Mouse (Mus musculus) MEL (cell line): ENCODE results near the gene Mboat1. TPM values are rescaled to one million over a fixed set of nuclear protein-coding genes. Genes with fewer than 3 reads are reported as not detected.

Experiments
- DNase-seq: peaks from one replicate; pipeline ENCODE4 v3.0.0; 2011; ENCODE audit warnings: low read depth, low spot score
- H3K27ac ChIP-seq: 2 replicates; pipeline ENCODE4 v1.5.1; 2012; ENCODE audit warnings: low read depth, mild to moderate bottlenecking, control low read depth, low read length, moderate library complexity; ENCODE audit not compliant: control insufficient read depth
- H3K27me3 ChIP-seq, 2 experiments: fragments of 150-350 bp in 1 of 2; sonication (generic) in 1 of 2; 2 replicates each; pipeline ENCODE4 v1.6.1; 2012; ENCODE audit warnings: low read length in 2 of 2, mild to moderate bottlenecking in 2 of 2, improper control_type of control experiment in 1 of 2, moderate library complexity in 1 of 2; ENCODE audit not compliant: insufficient read depth in 2 of 2, control insufficient read depth in 1 of 2
- H3K36me3 ChIP-seq, 2 experiments: 2 replicates each; pipeline ENCODE4 v1.6.1; 2012 to 2014; ENCODE audit warnings: low read length in 2 of 2, improper control_type of control experiment in 1 of 2, inconsistent platforms in 1 of 2, mild to moderate bottlenecking in 1 of 2; ENCODE audit not compliant: insufficient read depth in 2 of 2, control insufficient read depth in 1 of 2
- H3K4me1 ChIP-seq, 2 experiments: fragments of 150-350 bp in 1 of 2; sonication (generic) in 1 of 2; 2 replicates each; pipeline ENCODE4 v1.6.1; 2012; ENCODE audit warnings: low read length in 2 of 2, improper control_type of control experiment in 1 of 2, mild to moderate bottlenecking in 1 of 2; ENCODE audit not compliant: insufficient read depth in 2 of 2, control insufficient read depth in 1 of 2
- H3K4me3 ChIP-seq, 2 experiments: fragments of 150-350 bp in 1 of 2; sonication (generic) in 1 of 2; 2 replicates each; pipeline ENCODE4 v1.5.1; 2012; ENCODE audit warnings: low read depth in 2 of 2, low read length in 2 of 2, mild to moderate bottlenecking in 2 of 2, moderate library complexity in 2 of 2, control low read depth in 1 of 2, improper control_type of control experiment in 1 of 2; ENCODE audit not compliant: control insufficient read depth in 1 of 2, insufficient read depth in 1 of 2
- H3K79me2 ChIP-seq: 2 replicates; pipeline ENCODE4 v1.6.1; 2012; ENCODE audit warnings: mild to moderate bottlenecking, low read length, moderate library complexity; ENCODE audit not compliant: control insufficient read depth, poor library complexity, insufficient read depth
- H3K9ac ChIP-seq: 2 replicates; pipeline ENCODE4 v1.6.1; 2012; ENCODE audit warnings: low read depth, mild to moderate bottlenecking, control low read depth, low read length, moderate library complexity; ENCODE audit not compliant: control insufficient read depth, poor library complexity, severe bottlenecking
- H3K9me3 ChIP-seq: fragments of 150-350 bp; sonication (generic); replicated peaks from 2 replicates; pipeline ENCODE4 v1.6.1; 2012; ENCODE audit warnings: mild to moderate bottlenecking, low read length, improper control_type of control experiment, moderate library complexity; ENCODE audit not compliant: insufficient read depth
- CHD2 ChIP-seq: IDR thresholded peaks from 2 replicates; pipeline ENCODE4 v1.6.1; 2011; ENCODE audit warnings: low read length, improper control_type of control experiment
- CTCF ChIP-seq, 3 experiments: IDR thresholded peaks in 2 of 3; conservative IDR thresholded peaks in 1 of 3; 2 replicates each; pipeline ENCODE4 v1.5.1; 2011 to 2012; ENCODE audit warnings: low read length in 3 of 3, low read depth in 2 of 3, mild to moderate bottlenecking in 2 of 3, improper control_type of control experiment in 1 of 3, inconsistent platforms in 1 of 3, mixed read lengths in 1 of 3, moderate library complexity in 1 of 3; ENCODE audit not compliant: control insufficient read depth in 1 of 3, insufficient read depth in 1 of 3, poor library complexity in 1 of 3, severe bottlenecking in 1 of 3
- ELF1 ChIP-seq: IDR thresholded peaks from 2 replicates; pipeline ENCODE4 v1.6.1; 2014; ENCODE audit warnings: low read depth, mild to moderate bottlenecking, inconsistent platforms, low read length, improper control_type of control experiment, moderate library complexity
- GABPA ChIP-seq: IDR thresholded peaks from 2 replicates; pipeline ENCODE4 v1.6.1; 2012; ENCODE audit warnings: low read depth, mild to moderate bottlenecking, inconsistent platforms, low read length, improper control_type of control experiment, moderate library complexity
- HCFC1 ChIP-seq: IDR thresholded peaks from 2 replicates; pipeline ENCODE4 v1.6.1; 2012; ENCODE audit warnings: low read depth, mild to moderate bottlenecking, inconsistent platforms, low read length, improper control_type of control experiment, moderate library complexity
- JUND ChIP-seq: IDR thresholded peaks from 2 replicates; pipeline ENCODE4 v1.6.1; 2011; ENCODE audit warnings: low read depth, mild to moderate bottlenecking, improper control_type of control experiment, low read length
- KAT2A ChIP-seq: conservative IDR thresholded peaks from 2 replicates; pipeline ENCODE4 v1.6.1; 2012; ENCODE audit warnings: low read depth, low read length, improper control_type of control experiment, inconsistent platforms
- MAFK ChIP-seq: IDR thresholded peaks from 2 replicates; pipeline ENCODE4 v1.6.1; 2011; ENCODE audit warnings: low read depth, mild to moderate bottlenecking, low read length, improper control_type of control experiment, borderline replicate concordance
- MAX ChIP-seq: IDR thresholded peaks from 2 replicates; pipeline ENCODE4 v1.6.1; 2011; ENCODE audit warnings: low read length, improper control_type of control experiment
- MYB ChIP-seq: IDR thresholded peaks from 2 replicates; pipeline ENCODE4 v1.6.1; 2011; ENCODE audit warnings: mild to moderate bottlenecking, low read depth, low read length, improper control_type of control experiment
- MYC ChIP-seq: IDR thresholded peaks from 2 replicates; pipeline ENCODE4 v1.6.1; 2011; ENCODE audit warnings: low read depth, mild to moderate bottlenecking, low read length, improper control_type of control experiment, moderate library complexity
- RCOR1 ChIP-seq: IDR thresholded peaks from 2 replicates; pipeline ENCODE4 v1.6.1; 2012; ENCODE audit warnings: low read depth, mild to moderate bottlenecking, inconsistent platforms, low read length, improper control_type of control experiment
- SMC3 ChIP-seq: IDR thresholded peaks from 2 replicates; pipeline ENCODE4 v1.6.1; 2011; ENCODE audit warnings: low read depth, low read length, improper control_type of control experiment
- TBP ChIP-seq: IDR thresholded peaks from 2 replicates; pipeline ENCODE4 v1.8.0; 2011; ENCODE audit warnings: low read depth, low read length, improper control_type of control experiment
- TCF12 ChIP-seq: IDR thresholded peaks from 2 replicates; pipeline ENCODE4 v1.6.1; 2014; ENCODE audit warnings: low read depth, mild to moderate bottlenecking, inconsistent platforms, low read length, improper control_type of control experiment, moderate library complexity
- ZC3H11A ChIP-seq: IDR thresholded peaks from 2 replicates; pipeline ENCODE4 v1.6.1; 2012; ENCODE audit warnings: low read depth, mild to moderate bottlenecking, inconsistent platforms, low read length, improper control_type of control experiment
- ZNF384 ChIP-seq: IDR thresholded peaks from 2 replicates; pipeline ENCODE4 v1.6.1; 2012; ENCODE audit warnings: low read depth, mild to moderate bottlenecking, inconsistent platforms, low read length, improper control_type of control experiment
- polyA plus RNA-seq, 2 experiments: library from polyadenylated mRNA; stranded (reverse) in 1 of 2; unstranded in 1 of 2; fragments of >175 nt in 1 of 2; fragments of >200 nt in 1 of 2; gene quantifications; 2 replicates each; pipeline versions ENCODE4 v1.2.1 to v1.2.4; 2012; ENCODE audit warnings: low replicate concordance in 2 of 2, low read depth in 1 of 2; ENCODE audit not compliant: insufficient read length in 2 of 2, insufficient read depth in 1 of 2, missing spikeins in 1 of 2
- total RNA-seq: library from RNA; depleted of rRNA; stranded (reverse); fragments of 300-350 nt; gene quantifications from 2 replicates; pipeline ENCODE4 v1.2.3, GENCODE M21; 2012

Mboat1 gene
- total and polyA plus RNA-seq, 3 experiments, result 19.8 to 21.9 TPM; not detected in 1

DNA sequence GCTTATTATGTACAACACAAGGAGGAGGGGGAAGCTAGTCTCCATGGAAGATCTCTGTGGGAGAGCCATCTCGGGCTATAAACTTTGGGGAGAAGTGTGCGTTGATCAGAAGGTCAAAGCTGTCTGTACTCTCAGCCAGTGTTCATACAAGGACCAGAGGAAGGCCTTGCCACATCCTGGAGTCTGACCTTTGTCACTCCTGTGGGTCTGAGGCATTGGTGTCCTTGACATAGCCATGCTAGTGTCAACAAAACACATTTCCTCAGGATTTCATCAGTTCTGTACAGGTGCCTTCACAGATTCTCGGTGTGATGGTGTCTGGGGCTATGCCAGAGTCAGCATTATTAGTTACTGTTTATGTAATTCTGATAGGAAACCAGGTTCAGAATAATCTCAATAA is 115.1 kb downstream of the Mboat1 start:
- H3K9ac ChIP-seq, result no peak overlapping the region
- no peaks in the 10 kb centered on the region for H3K9me3 ChIP-seq
- no peak overlapping the region for H3K27ac ChIP-seq
- H3K4me3 ChIP-seq, result no peak overlapping the region
- TF ChIP-seq HCFC1, result no peak
- TF ChIP-seq KAT2A, result no peak
- TF ChIP-seq ZC3H11A, result no peak
- no peak for TF ChIP-seq CHD2
- no peak for TF ChIP-seq MAX
- H3K27me3 ChIP-seq, result no peaks in the 10 kb centered on the region
- no peaks in the 10 kb centered on the region for H3K79me2 ChIP-seq
- 0 out of 4 replicates have a peak, but pooled peaks cover 0 to 3% of the 10 kb centered on the region in 2 experiments for H3K36me3 ChIP-seq
- H3K4me1 ChIP-seq, result 0 out of 4 replicates have a peak, but pooled peaks cover 0 to 3% of the 10 kb centered on the region in 2 experiments
- DNase-seq, result no peak

GRCm38 (mm10) chr13:30252692-30253091 is 116.4 kb downstream of the Mboat1 start:
- H3K27ac ChIP-seq, result no peak overlapping the region
- no peak overlapping the region for H3K4me3 ChIP-seq
- DNase-seq, result no peak
- no peak overlapping the region for H3K9ac ChIP-seq
- no peak for TF ChIP-seq MYB
- H3K4me1 ChIP-seq, result 0 out of 4 replicates have a peak, but pooled peaks cover 0 to 3% of the 10 kb centered on the region in 2 experiments
- 0 out of 4 replicates have a peak, but pooled peaks cover 0 to 3% of the 10 kb centered on the region in 2 experiments for H3K36me3 ChIP-seq
- H3K27me3 ChIP-seq, result no peaks in the 10 kb centered on the region
- no peaks in the 10 kb centered on the region for H3K79me2 ChIP-seq
- H3K9me3 ChIP-seq, result no peaks in the 10 kb centered on the region

GRCm38 (mm10) chr13:30253636-30254264 is 117.5 kb downstream of the Mboat1 start:
- no peaks in the 10 kb centered on the region for H3K79me2 ChIP-seq
- 0 out of 4 replicates have a peak, but pooled peaks cover 0 to 3% of the 10 kb centered on the region in 2 experiments for H3K36me3 ChIP-seq
- no peak overlapping the region for H3K9ac ChIP-seq
- no peak overlapping the region for H3K27ac ChIP-seq
- no peak overlapping the region for H3K4me3 ChIP-seq
- H3K4me1 ChIP-seq, result 0 out of 4 replicates have a peak, but pooled peaks cover 0 to 3% of the 10 kb centered on the region in 2 experiments
- TF ChIP-seq MYC (no peak), TBP (no peak), JUND (no peak), CHD2 (no peak), SMC3 (no peak), TCF12 (no peak), ZNF384 (no peak), MAFK (no peak), CTCF (IDR thresholded peaks at IDR 0.05 in 2 of 3, conservative IDR thresholded peaks at IDR 0.05 in 1 of 3; ENCODE audit: control insufficient read depth in 1 of 3, insufficient read depth in 1 of 3, low read depth in 2 of 3, low read length in 3 of 3, poor library complexity in 1 of 3, severe bottlenecking in 1 of 3) (no peak), ELF1 (no peak), GABPA (no peak), RCOR1 (no peak)
- H3K9me3 ChIP-seq, result no peaks in the 10 kb centered on the region
- H3K27me3 ChIP-seq, result no peaks in the 10 kb centered on the region
- DNase-seq, result no peak
